Mouse (Mus musculus) liver, adult 2 months (tissue): ENCODE results near the gene B9d1. TPM values are rescaled to one million over a fixed set of nuclear protein-coding genes. Genes with fewer than 3 reads are reported as not detected.

Source experiments
- DNase-seq: peaks from one replicate; pipeline ENCODE4 v3.0.0-alpha.2; 2011; ENCODE audit warnings: low read depth, low spot score; ENCODE audit errors: extremely low read depth
- H3K27ac ChIP-seq: fragments of 200-500 bp; replicated peaks from 2 replicates; pipeline ENCODE4 v1.5.1; 2012; ENCODE audit warnings: low read depth, mild to moderate bottlenecking, control low read depth, inconsistent platforms, low read length; ENCODE audit not compliant: insufficient read depth
- H3K27me3 ChIP-seq: fragments of 200-500 bp; 2 replicates; pipeline ENCODE4 v1.6.1; 2012; ENCODE audit warnings: mild to moderate bottlenecking, moderate library complexity, low read length, inconsistent platforms; ENCODE audit not compliant: control insufficient read depth, insufficient read depth
- H3K36me3 ChIP-seq: fragments of 200-500 bp; 2 replicates; pipeline ENCODE4 v1.6.1; 2012; ENCODE audit warnings: low read length, inconsistent platforms; ENCODE audit not compliant: control insufficient read depth, insufficient read depth
- H3K4me1 ChIP-seq: fragments of 200-500 bp; 2 replicates; pipeline ENCODE4 v1.6.1; 2011; ENCODE audit warnings: low read length; ENCODE audit not compliant: control insufficient read depth, insufficient read depth
- H3K4me3 ChIP-seq: fragments of 200-500 bp; 2 replicates; pipeline ENCODE4 v1.5.1; 2011; ENCODE audit warnings: low read depth, mild to moderate bottlenecking, control low read depth, low read length, moderate library complexity; ENCODE audit not compliant: insufficient read depth
- H3K79me2 ChIP-seq: fragments of 200-500 bp; 2 replicates; pipeline ENCODE4 v1.6.1; 2012; ENCODE audit warnings: inconsistent platforms, mild to moderate bottlenecking, low read length, moderate library complexity; ENCODE audit not compliant: control insufficient read depth, insufficient read depth
- H3K9ac ChIP-seq: fragments of 200-500 bp; 2 replicates; pipeline ENCODE4 v1.6.1; 2012; ENCODE audit warnings: low read depth, mild to moderate bottlenecking, control low read depth, inconsistent platforms, low read length
- CTCF ChIP-seq: fragments of 200-500 bp; IDR thresholded peaks from 2 replicates; pipeline ENCODE4 v1.5.1; 2011; ENCODE audit warnings: low read depth, low read length, control low read depth
- POLR2A ChIP-seq: fragments of 200-500 bp; IDR thresholded peaks from 2 replicates; pipeline ENCODE4 v1.6.1; 2011; ENCODE audit warnings: low read length, control low read depth; ENCODE audit not compliant: insufficient read depth; ENCODE audit errors: extremely low read depth
- WGBS: fragments of 180-500 bp; shearing (Covaris S2); methylation state at CpG from one replicate; pipeline ENCODE4 v1.1.7; 2018; 5-methylcytosine and 5-hydroxymethylcytosine counted together
- polyA plus RNA-seq: library from polyadenylated mRNA; depleted of rRNA; stranded (reverse); fragments of >200 nt; gene quantifications from 2 replicates; pipeline ENCODE4 v1.2.3, GENCODE M21; 2012
- total RNA-seq: library from RNA; depleted of rRNA; stranded (reverse); fragments of >200 nt; gene quantifications from 2 replicates; pipeline ENCODE4 v1.2.3, GENCODE M21; 2014

Gene B9d1
- total and polyA plus RNA-seq, 2 experiments = 1.1 to 1.7 TPM

GRCm38 (mm10) chr11:61529268-61529713 lies 24.3 kb downstream of the B9d1 start:
- peak; percentile 15 for DNase-seq
- H3K27me3 ChIP-seq = no peaks in the 10 kb centered on the region
- H3K9ac ChIP-seq = no peak overlapping the region
- H3K4me1 ChIP-seq = peaks cover 7% of the 10 kb centered on the region; the same call in 1 of the 2 replicates
- peak overlapping the region; percentile 40; the same call in 1 of the 2 replicates for H3K27ac ChIP-seq
- H3K36me3 ChIP-seq = peaks cover 7% of the 10 kb centered on the region
- 79% methylated on average over 4 of the region's 4 CpGs for WGBS
- no peak for TF ChIP-seq CTCF
- no peak for TF ChIP-seq POLR2A
- H3K4me3 ChIP-seq = no peak overlapping the region
- H3K79me2 ChIP-seq = peaks cover 6% of the 10 kb centered on the region; the same call in 1 of the 2 replicates

DNA sequence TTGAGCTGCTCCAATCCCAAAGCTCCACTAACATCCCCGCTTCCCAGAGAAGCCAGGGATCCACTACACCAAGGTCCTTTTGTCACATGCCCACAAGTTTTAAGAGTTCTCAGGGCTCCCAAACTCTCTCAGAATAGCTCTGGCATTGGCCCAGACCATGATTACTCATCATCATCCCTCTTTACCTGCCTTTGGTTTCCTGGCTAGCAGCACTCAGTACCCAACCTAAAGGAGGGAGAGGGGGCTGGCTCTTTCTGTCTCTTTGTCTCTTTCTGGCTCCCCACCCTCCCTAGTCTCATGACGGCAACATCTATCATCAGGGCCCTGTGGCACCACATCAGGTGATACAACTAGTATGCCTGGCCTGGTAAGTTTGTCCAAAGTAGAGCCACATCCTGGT lies 27.9 kb downstream of the B9d1 start:
- Histone ChIP-seq H3K4me1 (peaks cover 12% of the 10 kb centered on the region; the same call in 1 of the 2 replicates), H3K4me3 (no peak overlapping the region), H3K9ac (no peak overlapping the region), H3K27me3 (no peaks in the 10 kb centered on the region), H3K36me3 (peaks cover 7% of the 10 kb centered on the region), H3K79me2 (no peaks in the 10 kb centered on the region), H3K27ac (no peak overlapping the region)
- WGBS = 100% methylated on average over 2 of the region's 2 CpGs
- TF ChIP-seq POLR2A (no peak), CTCF (no peak)
- DNase-seq = no peak

GRCm38 (mm10) chr11:61533571-61533970 lies 28.6 kb downstream of the B9d1 start:
- 67% methylated on average over 5 of the region's 5 CpGs for whole genome bisulfite sequencing
- peak; percentile 33 for DNase-seq
- Histone ChIP-seq H3K4me3 (no peak overlapping the region), H3K9ac (no peak overlapping the region), H3K79me2 (no peaks in the 10 kb centered on the region), H3K27me3 (no peaks in the 10 kb centered on the region), H3K36me3 (peaks cover 5% of the 10 kb centered on the region; the same call in 1 of the 2 replicates), H3K4me1 (peaks cover 12% of the 10 kb centered on the region; the same call in 1 of the 2 replicates), H3K27ac (peak overlapping the region; percentile 53; the same call in 1 of the 2 replicates)
- no peak for TF ChIP-seq POLR2A
- TF ChIP-seq CTCF = no peak

DNA sequence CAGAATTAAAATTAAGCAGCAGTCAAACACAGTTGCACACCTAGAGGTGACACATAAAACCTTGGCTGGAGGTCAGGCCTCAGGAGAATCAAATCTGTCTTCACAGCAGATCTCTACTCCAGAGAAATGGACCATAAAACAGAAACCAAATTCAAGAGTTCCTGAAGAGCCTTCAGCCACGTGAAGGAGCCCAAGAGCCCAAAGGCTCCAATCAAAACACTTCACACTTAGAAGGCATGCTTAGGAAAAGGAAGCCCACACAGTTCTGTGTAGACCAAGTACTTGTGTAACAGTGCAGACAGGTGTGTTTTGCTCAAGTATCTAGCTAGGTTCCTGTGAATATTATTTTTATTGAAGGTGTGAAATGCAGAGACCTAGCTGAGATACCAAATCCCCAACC lies 30.6 kb downstream of the B9d1 start:
- peaks cover 9% of the 10 kb centered on the region for H3K4me1 ChIP-seq

GRCm38 (mm10) chr11:61536952-61537351 lies 32.0 kb downstream of the B9d1 start:
- peaks cover 14% of the 10 kb centered on the region for H3K4me1 ChIP-seq
- no peak overlapping the region for H3K9ac ChIP-seq
- WGBS = 62% methylated on average over 3 of the region's 3 CpGs
- H3K27ac ChIP-seq = peak overlapping the region; percentile 40; the same call in 1 of the 2 replicates
- peaks cover 2% of the 10 kb centered on the region; the same call in 1 of the 2 replicates for H3K36me3 ChIP-seq
- H3K27me3 ChIP-seq = no peaks in the 10 kb centered on the region
- no peaks in the 10 kb centered on the region; the same call in 1 of the 2 replicates for H3K79me2 ChIP-seq
- DNase-seq = no peak
- H3K4me3 ChIP-seq = no peak overlapping the region
- TF ChIP-seq POLR2A = no peak
- TF ChIP-seq CTCF = no peak

More for the DNA sequence above, 30.6 kb downstream of the B9d1 start:
- no peak for TF ChIP-seq POLR2A
- no peak for TF ChIP-seq CTCF
- peaks cover 2% of the 10 kb centered on the region; the same call in 1 of the 2 replicates for H3K36me3 ChIP-seq
- H3K27me3 ChIP-seq = no peaks in the 10 kb centered on the region
- H3K9ac ChIP-seq = no peak overlapping the region
- no peak for DNase-seq
- 74% methylated on average over 1 of the region's 1 CpGs for WGBS
- no peak overlapping the region for H3K4me3 ChIP-seq
- no peak overlapping the region for H3K27ac ChIP-seq
- no peaks in the 10 kb centered on the region; the same call in 1 of the 2 replicates for H3K79me2 ChIP-seq

GRCm38 (mm10) chr11:61537362-61537761 lies 32.4 kb downstream of the B9d1 start:
- TF ChIP-seq CTCF = no peak
- TF ChIP-seq POLR2A = no peak
- no peak for DNase-seq
- H3K9ac ChIP-seq = no peak overlapping the region
- 88% methylated on average over 3 of the region's 3 CpGs for WGBS
- H3K4me1 ChIP-seq = peaks cover 14% of the 10 kb centered on the region
- H3K36me3 ChIP-seq = no peaks in the 10 kb centered on the region
- H3K4me3 ChIP-seq = no peak overlapping the region
- H3K79me2 ChIP-seq = no peaks in the 10 kb centered on the region; the same call in 1 of the 2 replicates
- H3K27ac ChIP-seq = peak overlapping the region; percentile 40
- no peaks in the 10 kb centered on the region for H3K27me3 ChIP-seq
